Mouse (Mus musculus) lung, postnatal 10 days (tissue): ENCODE measurements around the gene Eya4.

Experiments
- DNase-seq: peaks from one replicate; pipeline ENCODE4 v3.0.0; 2021

The Eya4 gene

DNA sequence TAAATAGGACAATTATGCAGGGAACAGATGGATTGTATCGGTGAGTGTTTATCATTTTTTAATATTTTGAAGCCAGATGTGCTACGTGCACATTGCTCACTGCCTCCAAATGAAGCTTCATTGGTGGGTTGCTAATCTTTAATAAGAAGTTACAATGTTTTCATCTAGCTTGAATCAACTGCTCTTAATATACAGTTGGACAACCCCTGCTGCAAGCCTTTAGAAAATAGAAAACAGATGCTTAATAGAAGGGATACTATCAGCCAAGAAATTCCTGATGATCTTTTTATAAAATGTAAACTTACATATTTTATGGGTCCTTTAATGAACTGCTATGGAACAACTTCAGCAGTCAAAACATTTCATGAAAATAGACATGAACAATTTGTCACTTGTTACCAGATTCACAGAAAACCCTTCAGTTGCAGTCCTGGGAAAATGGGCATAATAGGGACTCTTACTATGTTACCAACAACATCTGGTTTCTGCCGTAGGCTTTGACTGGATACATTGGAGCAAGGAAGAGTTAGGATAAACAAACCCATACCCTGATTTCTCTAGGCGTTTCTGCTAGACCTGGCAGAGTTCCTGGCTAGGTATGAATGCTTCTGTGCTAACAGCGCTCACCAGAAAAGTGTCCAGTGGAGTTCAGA, 290.4 kb downstream of the Eya4 start:
- no peak for DNase-seq

DNA sequence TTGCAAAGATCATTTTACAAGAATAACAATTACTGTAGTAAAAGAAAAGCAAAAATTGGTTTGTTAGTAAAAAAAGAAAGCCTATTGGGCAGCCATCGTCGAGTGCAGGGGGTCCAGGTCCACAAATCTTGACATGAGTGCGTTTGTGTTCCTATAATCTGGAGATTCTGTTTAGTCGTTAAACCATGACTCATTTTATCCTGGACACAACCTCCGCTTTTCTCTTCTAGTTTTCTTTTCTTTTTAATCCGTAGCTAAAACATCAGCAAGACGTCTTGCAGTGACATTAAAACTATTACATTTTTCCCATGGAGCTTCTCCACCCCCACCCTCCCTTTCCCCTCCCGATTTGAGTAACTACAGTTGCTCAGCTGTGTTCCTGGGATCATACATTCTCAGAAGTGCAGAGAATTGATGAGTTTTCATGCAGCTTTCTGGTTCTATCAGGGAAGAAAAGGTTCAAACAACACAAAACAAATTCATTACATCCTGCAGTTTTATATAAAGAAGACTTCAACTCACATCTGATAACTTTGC, 297.1 kb downstream of the Eya4 start:
- DNase-seq, result no peak
